Mouse (Mus musculus) heart, embryonic 11.5 days (tissue): ENCODE data around the gene Rasgrp2. TPM values are rescaled to one million over a fixed set of nuclear protein-coding genes. Genes with fewer than 3 reads are reported as not detected.

ENCODE experiments used
- ATAC-seq: fragments of 200-750 bp; cut with Nextera tagmentation; replicated peaks from 2 replicates; pipeline ENCODE4 v1.8.0; 2017; ENCODE audit warnings: moderate library complexity; ENCODE audit not compliant: insufficient number of reproducible peaks, low FRiP score, low TSS enrichment
- H3K27ac ChIP-seq: fragments of 300-500 bp; sonication (generic); 2 replicates; pipeline ENCODE4 v1.5.1; 2014; ENCODE audit warnings: mild to moderate bottlenecking, low read depth, low read length
- H3K27me3 ChIP-seq: fragments of 300-500 bp; sonication (generic); 2 replicates; pipeline ENCODE4 v1.6.1; 2014; ENCODE audit warnings: mild to moderate bottlenecking, low read length, mixed read lengths; ENCODE audit not compliant: control insufficient read depth, insufficient read depth
- H3K36me3 ChIP-seq: fragments of 300-500 bp; sonication (generic); 2 replicates; pipeline ENCODE4 v1.6.1; 2014; ENCODE audit warnings: mild to moderate bottlenecking, low read length, moderate library complexity, mixed read lengths; ENCODE audit not compliant: control insufficient read depth, insufficient read depth
- H3K4me1 ChIP-seq: fragments of 300-500 bp; sonication (generic); 2 replicates; pipeline ENCODE4 v1.6.1; 2014; ENCODE audit warnings: low read length; ENCODE audit not compliant: control insufficient read depth, insufficient read depth
- H3K4me2 ChIP-seq: fragments of 300-500 bp; sonication (generic); 2 replicates; pipeline ENCODE4 v1.6.1; 2014; ENCODE audit warnings: mild to moderate bottlenecking, moderate library complexity
- H3K4me3 ChIP-seq: fragments of 300-500 bp; sonication (generic); 2 replicates; pipeline ENCODE4 v1.5.1; 2014; ENCODE audit warnings: low read depth, low read length
- H3K9ac ChIP-seq: fragments of 300-500 bp; sonication (generic); 2 replicates; pipeline ENCODE4 v1.6.1; 2014; ENCODE audit warnings: mild to moderate bottlenecking, low read depth, low read length, moderate library complexity
- H3K9me3 ChIP-seq: fragments of 300-500 bp; sonication (generic); replicated peaks from 2 replicates; pipeline ENCODE4 v1.6.1; 2016; ENCODE audit warnings: low read length; ENCODE audit not compliant: control insufficient read depth
- WGBS: fragments of 180-500 bp; shearing (Covaris S2); extraction: QIAGEN DNeasy Blood & Tissue Kit; methylation state at CpG from one replicate; pipeline ENCODE4 v1.1.7; 2014; ENCODE audit not compliant: insufficient replicate concordance; 5-methylcytosine and 5-hydroxymethylcytosine counted together
- polyA plus RNA-seq: library from polyadenylated mRNA; unstranded; fragments of >200 nt; fragmentation: Nextera tagmentation; extraction: Ambion mirVana; gene quantifications from 2 replicates; pipeline ENCODE4 v1.2.1, GENCODE M21; 2014

Rasgrp2 gene
- polyA plus RNA-seq, 1 experiment from 2014 or later: 42.7 TPM

- Histone ChIP-seq H3K27ac (peak overlapping the region; percentile 99), H3K27me3 (no peaks in the 10 kb centered on the region), H3K9me3 (no peaks in the 10 kb centered on the region), H3K4me1 (peaks cover 8% of the 10 kb centered on the region), H3K9ac (peak overlapping the region; percentile 100), H3K4me3 (peak overlapping the region; percentile 100), H3K4me2 (peak overlapping the region; percentile 96), H3K36me3 (peaks cover 32% of the 10 kb centered on the region)
- 4% methylated on average over 2 of the region's 2 CpGs for WGBS
- ATAC-seq: no peak
Measured at GRCm38 (mm10) chr19:6364842-6365241, 34.3 kb upstream of the Rasgrp2 start.

GRCm38 (mm10) chr19:6370175-6370574 is 29.0 kb upstream of the Rasgrp2 start:
- no peak overlapping the region for H3K4me2 ChIP-seq
- 92% methylated on average over 2 of the region's 2 CpGs for whole genome bisulfite sequencing

GRCm38 (mm10) chr19:6372433-6372832 is 26.7 kb upstream of the Rasgrp2 start:
- WGBS: 94% methylated on average over 3 of the region's 3 CpGs
- no peak overlapping the region for H3K9ac ChIP-seq
- H3K36me3 ChIP-seq: peaks cover 74% of the 10 kb centered on the region
- no peaks in the 10 kb centered on the region for H3K27me3 ChIP-seq
- peaks cover 6% of the 10 kb centered on the region; the same call in 1 of the 2 replicates for H3K4me1 ChIP-seq
- H3K4me2 ChIP-seq: no peak overlapping the region
- H3K4me3 ChIP-seq: no peak overlapping the region
- ATAC-seq: no peak
- no peak overlapping the region for H3K27ac ChIP-seq
- no peaks in the 10 kb centered on the region for H3K9me3 ChIP-seq

More at GRCm38 (mm10) chr19:6370175-6370574, 29.0 kb upstream of the Rasgrp2 start:
- no peak for ATAC-seq
- Histone ChIP-seq H3K27ac (no peak overlapping the region), H3K27me3 (no peaks in the 10 kb centered on the region), H3K9me3 (no peaks in the 10 kb centered on the region), H3K4me3 (no peak overlapping the region), H3K4me1 (peaks cover 9% of the 10 kb centered on the region), H3K9ac (no peak overlapping the region), H3K36me3 (peaks cover 75% of the 10 kb centered on the region)

GRCm38 (mm10) chr19:6373539-6374400 is 25.4 kb upstream of the Rasgrp2 start:
- H3K27me3 ChIP-seq: no peaks in the 10 kb centered on the region
- no peak overlapping the region for H3K4me2 ChIP-seq
- ATAC-seq: 0 out of 2 replicates have a peak, but pooled peaks have one; percentile 27
- no peak overlapping the region for H3K4me3 ChIP-seq
- WGBS: 65% methylated on average over 12 of the region's 12 CpGs
- H3K27ac ChIP-seq: peak overlapping the region; percentile 47
- no peaks in the 10 kb centered on the region for H3K9me3 ChIP-seq
- no peak overlapping the region for H3K9ac ChIP-seq
- peaks cover 6% of the 10 kb centered on the region; the same call in 1 of the 2 replicates for H3K4me1 ChIP-seq
- H3K36me3 ChIP-seq: peaks cover 76% of the 10 kb centered on the region

GRCm38 (mm10) chr19:6374571-6374970 is 24.6 kb upstream of the Rasgrp2 start:
- Histone ChIP-seq H3K9ac (no peak overlapping the region), H3K4me3 (no peak overlapping the region), H3K9me3 (no peaks in the 10 kb centered on the region), H3K27ac (no peak overlapping the region), H3K4me1 (peaks cover 6% of the 10 kb centered on the region; the same call in 1 of the 2 replicates), H3K4me2 (no peak overlapping the region), H3K27me3 (no peaks in the 10 kb centered on the region), H3K36me3 (peaks cover 73% of the 10 kb centered on the region)
- WGBS: 98% methylated on average over 10 of the region's 10 CpGs
- ATAC-seq: no peak

- no peak overlapping the region for H3K27ac ChIP-seq
- ATAC-seq: 0 out of 2 replicates have a peak, but pooled peaks have one; percentile 41
- WGBS: 93% methylated on average over 42 of the region's 42 CpGs
- no peaks in the 10 kb centered on the region for H3K27me3 ChIP-seq
- peaks cover 69% of the 10 kb centered on the region for H3K36me3 ChIP-seq
- H3K4me3 ChIP-seq: no peak overlapping the region
- H3K9me3 ChIP-seq: no peaks in the 10 kb centered on the region
- no peak overlapping the region for H3K9ac ChIP-seq
- H3K4me2 ChIP-seq: no peak overlapping the region
- peaks cover 6% of the 10 kb centered on the region; the same call in 1 of the 2 replicates for H3K4me1 ChIP-seq
Measured at GRCm38 (mm10) chr19:6375423-6376254, 23.5 kb upstream of the Rasgrp2 start.

GRCm38 (mm10) chr19:6376255-6376564 is 22.9 kb upstream of the Rasgrp2 start:
- H3K9me3 ChIP-seq: no peaks in the 10 kb centered on the region
- WGBS: 70% methylated on average over 14 of the region's 14 CpGs
- H3K4me1 ChIP-seq: peaks cover 6% of the 10 kb centered on the region; the same call in 1 of the 2 replicates
- no peak overlapping the region for H3K4me3 ChIP-seq
- no peaks in the 10 kb centered on the region for H3K27me3 ChIP-seq
- peaks cover 63% of the 10 kb centered on the region for H3K36me3 ChIP-seq
- ATAC-seq: no peak
- no peak overlapping the region for H3K4me2 ChIP-seq
- H3K9ac ChIP-seq: no peak overlapping the region
- H3K27ac ChIP-seq: no peak overlapping the region

GRCm38 (mm10) chr19:6376643-6377042 is 22.5 kb upstream of the Rasgrp2 start:
- no peak overlapping the region for H3K4me2 ChIP-seq
- no peak for ATAC-seq
- peaks cover 6% of the 10 kb centered on the region; the same call in 1 of the 2 replicates for H3K4me1 ChIP-seq
- 85% methylated on average over 2 of the region's 2 CpGs for WGBS
- H3K9me3 ChIP-seq: no peaks in the 10 kb centered on the region
- H3K27ac ChIP-seq: no peak overlapping the region
- no peak overlapping the region for H3K9ac ChIP-seq
- no peaks in the 10 kb centered on the region for H3K27me3 ChIP-seq
- peaks cover 59% of the 10 kb centered on the region for H3K36me3 ChIP-seq
- no peak overlapping the region for H3K4me3 ChIP-seq
